Mouse (Mus musculus) cerebellum, postnatal 25 days (tissue): ENCODE measurements at regions not wholly inside any gene's neighbourhood (a gene's known extent, or its start where the extent isn't known, plus 50 kb on each side); places are given as distances from the start of the nearest gene placed in this dataset.
A peak's percentile ranks its signal among the peaks of the same experiment; 100 is the strongest.

ENCODE experiments used
- DNase-seq, 2 experiments: peaks; one replicate each; pipeline ENCODE4 v3.0.0; 2021; ENCODE audit warnings: mixed read lengths in 2 of 2

DNA sequence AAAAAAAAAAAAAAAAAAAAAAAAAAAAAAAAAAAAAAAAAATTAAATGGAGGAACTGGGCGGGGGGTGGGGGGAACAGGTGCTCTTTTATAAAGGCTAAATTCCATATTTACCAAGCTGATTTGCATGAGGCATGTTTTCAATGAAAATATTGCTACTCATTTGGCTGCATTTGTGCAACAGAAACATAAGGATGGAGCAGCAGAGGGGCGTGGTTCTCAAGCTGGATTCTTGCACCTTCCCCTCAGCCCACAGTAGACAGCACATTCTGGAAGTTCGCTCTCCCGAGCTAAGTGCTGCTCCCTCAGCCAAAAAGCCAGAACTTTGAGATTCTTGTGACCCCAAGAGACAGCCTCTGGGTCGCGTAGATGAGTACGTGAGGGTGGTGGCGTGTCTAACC lies 201.8 kb downstream of the Cdca7 start:
- DNase-seq, result no peak

GRCm38 (mm10) chr2:72688031-72688430 lies 212.1 kb downstream of the Cdca7 start:
- DNase-seq, result no peak

DNA sequence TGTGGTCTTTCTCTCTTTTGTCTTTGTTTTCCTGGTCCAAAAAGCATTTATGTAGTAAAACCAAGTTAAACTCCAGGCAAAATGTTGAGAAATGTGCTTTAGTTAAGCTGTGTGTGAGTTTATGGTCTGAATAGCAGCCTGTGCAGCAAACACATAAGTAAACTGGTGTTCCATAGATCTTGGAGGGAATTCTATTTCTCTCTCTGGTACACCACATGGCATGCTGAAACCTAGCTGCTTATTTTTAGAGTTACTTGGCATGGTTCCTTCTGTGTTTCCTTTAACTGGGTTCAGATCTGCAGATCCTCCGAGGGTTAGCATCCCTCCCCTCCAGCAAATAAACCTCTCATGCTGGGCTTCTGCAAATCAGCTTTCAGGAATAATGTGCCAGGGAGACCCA lies 225.1 kb downstream of the Cdca7 start:
- DNase-seq, result no peak

GRCm38 (mm10) chr2:72703238-72703637 lies 227.3 kb downstream of the Cdca7 start:
- DNase-seq, result no peak

GRCm38 (mm10) chr2:72707676-72708659 lies 232.0 kb downstream of the Cdca7 start:
- no peak for DNase-seq

GRCm38 (mm10) chr2:72716931-72717330 lies 241.0 kb downstream of the Cdca7 start:
- no peak for DNase-seq

- DNase-seq, result peak; percentile 41 to 67
Measured at GRCm38 (mm10) chr2:72728699-72729098, 251.5 kb downstream of the Sp3 start.

- DNase-seq, result no peak
Measured at GRCm38 (mm10) chr2:72733371-72733770, 246.9 kb downstream of the Sp3 start.

- no peak for DNase-seq
Measured at GRCm38 (mm10) chr2:72735035-72735434, 245.2 kb downstream of the Sp3 start.

DNA sequence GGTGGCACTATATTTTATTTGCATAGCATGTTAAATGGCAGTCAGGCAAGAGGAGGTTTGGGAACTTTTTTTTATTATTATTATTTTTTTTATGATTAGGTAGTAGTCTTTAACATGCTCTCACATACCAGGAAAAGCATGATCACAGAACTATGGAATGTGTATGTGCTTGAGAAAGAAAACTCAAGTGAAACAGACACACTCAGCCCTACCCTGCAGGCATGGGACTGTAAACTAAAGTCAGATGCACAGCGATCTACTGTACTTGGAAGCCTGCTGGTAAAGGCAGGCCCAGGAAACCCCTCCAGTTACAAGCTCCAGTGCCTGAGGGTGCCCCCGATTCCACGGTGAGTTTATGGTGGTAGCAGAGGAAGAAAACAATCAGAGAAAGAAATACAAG lies 243.6 kb downstream of the Sp3 start:
- DNase-seq, result no peak

DNA sequence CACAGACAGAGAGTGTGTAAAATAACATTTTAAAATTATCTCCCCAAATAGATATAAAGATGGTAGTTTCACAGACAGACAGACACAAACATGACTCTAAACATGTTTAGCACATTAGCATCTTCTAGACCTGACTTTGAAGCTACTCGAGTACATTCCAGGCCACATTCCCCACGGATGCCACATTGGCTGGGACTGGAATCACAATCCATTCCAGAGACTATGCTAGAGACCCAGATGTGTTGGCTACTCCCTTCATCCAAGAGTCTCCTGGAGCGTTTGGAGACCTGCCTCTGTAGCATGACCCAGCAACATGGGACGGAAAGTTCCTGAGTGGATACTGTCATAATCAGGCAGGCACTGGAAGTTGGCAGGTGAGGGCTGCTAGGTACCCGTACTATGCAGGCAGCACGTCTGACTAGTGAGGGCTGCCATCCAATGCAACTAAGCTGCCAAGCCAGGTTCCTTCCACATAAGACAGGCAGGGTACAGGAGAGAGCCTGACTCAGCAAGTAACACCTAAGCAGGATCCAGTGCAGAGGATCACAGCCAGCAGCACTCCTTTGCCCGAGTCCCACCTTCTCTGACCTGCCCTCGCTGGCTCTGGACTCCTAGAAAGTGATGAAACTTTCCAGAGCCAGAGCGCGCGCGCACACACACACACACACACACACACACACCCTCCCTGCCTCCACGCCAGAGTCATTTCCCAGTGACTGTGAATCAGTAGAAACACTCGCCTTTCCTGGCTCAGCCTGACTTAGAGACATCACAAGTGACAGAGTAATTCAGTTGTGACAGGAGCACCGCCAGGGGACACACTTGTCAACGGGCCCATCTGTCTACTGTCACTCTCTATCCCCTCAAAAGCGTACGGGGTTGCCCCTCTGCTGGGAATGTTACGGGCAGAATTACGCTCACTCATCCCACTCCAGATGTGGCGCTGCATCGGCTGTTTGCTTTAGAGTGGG lies 239.6 kb downstream of the Sp3 start:
- DNase-seq, result peak; percentile 22 to 39

GRCm38 (mm10) chr2:72741746-72742145 lies 238.5 kb downstream of the Sp3 start:
- DNase-seq, result no peak

GRCm38 (mm10) chr2:72743651-72744050 lies 236.6 kb downstream of the Sp3 start:
- DNase-seq, result peak; percentile 68 to 84

GRCm38 (mm10) chr2:72744901-72745300 lies 235.3 kb downstream of the Sp3 start:
- no peak for DNase-seq

DNA sequence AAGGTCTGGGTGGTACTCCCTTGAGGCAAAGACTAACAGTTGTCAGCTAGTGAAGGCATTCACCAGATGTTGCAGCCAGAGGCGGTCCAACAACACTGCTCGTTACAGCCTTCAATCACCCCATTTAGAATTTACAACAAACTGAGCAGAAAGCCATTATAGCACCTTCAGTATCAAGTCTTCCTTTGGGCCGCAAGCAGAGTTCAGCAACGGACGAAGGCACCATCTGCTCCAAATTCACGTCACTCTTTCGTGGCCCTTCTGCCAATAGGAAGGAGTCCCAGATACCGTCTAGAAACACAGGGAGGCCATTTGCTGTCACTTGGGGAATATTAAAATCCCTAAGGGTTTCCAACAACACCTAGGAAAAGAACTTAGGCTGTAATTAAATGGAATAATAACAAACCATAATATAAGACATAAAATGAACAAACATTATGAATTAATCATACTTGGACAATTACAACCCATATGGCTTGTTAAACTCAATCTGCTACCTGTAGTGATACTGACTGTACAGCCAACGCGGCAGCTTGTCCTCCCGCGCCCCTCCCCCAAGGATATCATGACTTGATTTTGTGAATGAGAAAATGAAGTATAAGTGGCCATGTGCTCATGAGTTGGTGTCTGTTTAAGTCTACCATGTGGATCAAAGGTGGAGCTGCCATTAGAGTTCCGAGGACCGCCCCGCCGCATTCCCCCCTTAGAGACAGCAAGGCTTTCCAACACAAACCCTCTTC lies 233.6 kb downstream of the Sp3 start:
- DNase-seq, result peak; percentile 56 to 72

GRCm38 (mm10) chr2:72747299-72747698 lies 232.9 kb downstream of the Sp3 start:
- no peak for DNase-seq

DNA sequence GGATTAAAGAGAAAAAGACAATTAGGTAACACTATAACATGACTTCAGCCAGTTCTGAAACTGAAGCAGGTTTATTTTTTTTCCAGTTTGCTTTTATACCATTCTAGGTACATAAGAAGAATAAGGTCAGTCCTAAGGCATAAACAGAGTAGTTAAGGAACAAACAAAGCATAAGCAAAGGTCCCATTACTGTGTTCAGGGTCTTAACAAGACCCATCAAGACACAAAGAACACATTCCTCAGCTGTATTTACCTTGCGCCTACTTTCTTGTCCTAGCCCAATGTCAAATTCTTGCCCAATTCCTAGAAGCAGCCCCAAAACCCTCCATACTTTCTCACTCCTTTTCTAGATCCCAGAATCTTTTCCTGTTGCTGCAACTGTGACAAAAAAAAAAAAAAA lies 230.8 kb downstream of the Sp3 start:
- no peak for DNase-seq

DNA sequence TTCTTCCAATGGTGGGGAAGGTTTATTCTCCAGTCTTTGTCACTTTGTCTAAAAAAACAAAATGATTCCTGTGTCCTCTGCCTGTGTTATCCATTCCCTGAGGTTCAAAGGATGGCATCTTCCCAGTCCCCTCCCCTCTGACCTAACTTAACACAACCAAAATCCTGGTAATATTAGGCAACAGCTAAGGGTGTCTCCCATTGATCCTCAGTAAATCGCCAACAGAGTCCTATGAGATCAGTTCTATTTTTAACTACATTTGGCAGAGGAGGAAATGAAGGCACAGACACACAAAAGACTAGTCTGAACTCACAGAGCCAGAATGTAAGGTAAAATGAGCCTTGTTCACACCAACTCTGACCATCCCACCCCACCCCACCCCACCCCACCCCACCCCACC lies 228.8 kb downstream of the Sp3 start:
- DNase-seq, result no peak

GRCm38 (mm10) chr2:72752624-72753176 lies 227.5 kb downstream of the Sp3 start:
- peak in 1 of 2 experiments; percentile 29 for DNase-seq

DNA sequence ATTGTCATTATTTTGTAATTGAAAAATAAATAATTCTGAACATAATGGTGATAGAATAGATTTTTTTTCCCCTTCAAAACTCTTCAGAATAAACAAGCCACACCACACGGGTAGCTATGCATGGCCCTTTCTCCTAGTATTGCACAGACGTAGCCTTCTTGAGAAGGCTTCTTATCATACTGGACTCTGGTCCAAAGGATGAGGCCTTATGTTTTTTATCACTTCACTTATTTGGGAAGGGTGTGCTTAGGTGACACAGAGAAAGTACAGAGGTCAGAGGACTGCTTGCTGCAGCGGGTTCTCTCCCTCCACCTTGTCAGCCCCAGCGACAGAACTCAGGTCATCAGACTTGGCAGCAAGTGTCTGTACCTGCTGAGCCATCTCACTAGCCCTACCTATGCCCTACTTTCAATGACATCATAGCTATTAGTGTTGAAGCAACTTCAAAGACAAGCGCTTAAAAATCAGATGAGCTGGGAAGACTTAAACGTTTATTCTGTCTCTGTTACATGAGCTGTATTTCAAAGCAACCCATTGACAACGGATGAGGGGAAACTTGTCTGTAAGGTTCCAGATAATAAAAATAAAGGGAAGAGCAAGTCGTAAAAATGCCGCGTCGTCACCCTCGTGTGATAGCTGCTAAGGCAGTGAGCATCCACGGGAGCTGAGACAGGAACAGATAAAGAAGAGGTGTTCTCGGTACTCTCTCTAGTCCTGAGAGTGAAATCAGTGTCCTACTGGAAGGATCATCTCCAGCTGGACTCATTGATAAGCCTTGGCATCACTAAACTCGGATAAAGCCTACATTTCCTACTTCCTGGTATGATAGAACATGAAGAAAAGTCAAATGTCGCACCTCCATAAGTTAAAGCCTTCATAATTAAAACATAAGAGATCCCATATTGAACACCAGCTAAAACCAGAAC lies 226.2 kb downstream of the Sp3 start:
- DNase-seq, result no peak

- DNase-seq, result no peak
Measured at GRCm38 (mm10) chr2:72763454-72763853, 216.8 kb downstream of the Sp3 start.
